In the genomic region with DNA sequence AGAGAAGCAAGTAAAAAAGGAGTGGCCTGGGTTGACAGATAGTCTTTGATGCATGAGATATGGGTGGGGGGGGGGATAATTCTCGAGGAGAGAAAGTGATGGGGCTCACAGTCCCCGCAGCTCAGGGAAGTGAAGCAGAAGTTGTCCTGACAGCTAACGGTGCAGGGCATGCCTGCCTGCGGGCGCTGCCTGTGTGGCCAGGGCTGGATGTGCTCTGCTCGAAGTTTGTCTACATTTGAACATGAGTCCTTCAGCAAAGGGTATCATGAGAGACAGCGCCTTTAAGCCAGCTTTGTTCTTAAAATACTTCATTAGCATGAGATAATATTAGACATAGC, we compare ENCODE assay signal across 9 mouse cellular contexts. TPM values are rescaled to one million over a fixed set of nuclear protein-coding genes. Genes with fewer than 3 reads are reported as not detected.
DNase-seq lines count a peak whose midpoint lies in the region; ATAC-seq and TF ChIP-seq lines count a peak whose summit lies in the region.
"Had no signal": no experiment of that assay in that cellular context is flagged by ENCODE, and none has a peak within 500 bp of the region (broad histone marks: within the 10 kb centered on the region; RNA-seq: fewer than 3 reads in every experiment).

No protein-coding gene starts in this region.

- WGBS in cerebellum, adult 2 months = 29% methylated on average over 7 of the region's 7 CpGs
- 39% methylated on average over 7 of the region's 7 CpGs for whole genome bisulfite sequencing in lung, embryonic 15.5 days
- WGBS in limb, embryonic 13.5 days = 53% methylated on average over 7 of the region's 7 CpGs
- 49% methylated on average over 7 of the region's 7 CpGs for WGBS in stomach, embryonic 14.5 days

- H3K27ac ChIP-seq in cerebellum, adult 2 months (ENCODE audit: insufficient read depth, low read length) = no peak overlapping the region
- H3K27ac ChIP-seq in lung, embryonic 15.5 days = no peak overlapping the region
- H3K27ac ChIP-seq in limb, embryonic 13.5 days = no peak overlapping the region
- no peak overlapping the region for H3K27ac ChIP-seq in stomach, embryonic 14.5 days (ENCODE audit: low read length)

- no peaks in the 10 kb centered on the region for H3K36me3 ChIP-seq in lung, embryonic 15.5 days
- no peaks in the 10 kb centered on the region for H3K36me3 ChIP-seq in limb, embryonic 13.5 days
- no peaks in the 10 kb centered on the region for H3K36me3 ChIP-seq in stomach, embryonic 14.5 days (ENCODE audit: control insufficient read depth, insufficient read depth, low read length)

- 0 out of 2 replicates have a peak, but pooled peaks cover 2% of the 10 kb centered on the region for H3K4me1 ChIP-seq in cerebellum, adult 2 months (ENCODE audit: control insufficient read depth, insufficient read depth, low read length)
- H3K4me1 ChIP-seq in lung, embryonic 15.5 days = no peaks in the 10 kb centered on the region
- H3K4me1 ChIP-seq in limb, embryonic 13.5 days = 0 out of 2 replicates have a peak, but pooled peaks cover 3% of the 10 kb centered on the region
- H3K4me1 ChIP-seq in stomach, embryonic 14.5 days (ENCODE audit: control insufficient read depth, insufficient read depth, low read length) = no peaks in the 10 kb centered on the region

- H3K27me3 ChIP-seq in cerebellum, adult 2 months (ENCODE audit: control insufficient read depth, insufficient read depth, low read length) = no peaks in the 10 kb centered on the region
- peaks cover 12% of the 10 kb centered on the region; the same call in 1 of the 2 replicates for H3K27me3 ChIP-seq in lung, embryonic 15.5 days
- H3K27me3 ChIP-seq in limb, embryonic 13.5 days = peaks cover 47% of the 10 kb centered on the region
- no peaks in the 10 kb centered on the region for H3K27me3 ChIP-seq in stomach, embryonic 14.5 days (ENCODE audit: control insufficient read depth, insufficient read depth, low read length)

- peak overlapping the region; percentile 55 for H3K4me2 ChIP-seq in lung, embryonic 15.5 days
- H3K4me2 ChIP-seq in limb, embryonic 13.5 days (replicated peaks) = peak overlapping the region; percentile 57
- H3K4me2 ChIP-seq in stomach, embryonic 14.5 days (replicated peaks; ENCODE audit: low read depth, low read length) = peak overlapping the region; percentile 42

- no peaks in the 10 kb centered on the region for H3K9me3 ChIP-seq in lung, embryonic 15.5 days
- no peaks in the 10 kb centered on the region for H3K9me3 ChIP-seq in limb, embryonic 13.5 days
- H3K9me3 ChIP-seq in stomach, embryonic 14.5 days (ENCODE audit: control insufficient read depth, low read depth, low read length) = no peaks in the 10 kb centered on the region

- no peak for ATAC-seq in lung, embryonic 15.5 days (ENCODE audit: borderline replicate concordance, extremely low read depth, low FRiP score, low TSS enrichment)
- no peak for ATAC-seq in limb, embryonic 13.5 days (ENCODE audit: low FRiP score, low read depth)
- ATAC-seq in stomach, embryonic 14.5 days (ENCODE audit: insufficient number of reproducible peaks, insufficient read depth, low FRiP score, low read depth) = no peak
- ATAC-seq: activated CD4-positive, CD25-positive, alpha-beta regulatory T cell, adult 4 months had no signal

- peak overlapping the region; percentile 69 for H3K4me3 ChIP-seq in cerebellum, adult 2 months (replicated peaks; ENCODE audit: insufficient read depth, low read depth, low read length)
- peak overlapping the region; percentile 30 for H3K4me3 ChIP-seq in lung, embryonic 15.5 days
- H3K4me3 ChIP-seq in limb, embryonic 13.5 days = peak overlapping the region; percentile 32
- H3K4me3 ChIP-seq in stomach, embryonic 14.5 days (ENCODE audit: low read depth, low read length) = 0 out of 2 replicates have a peak overlapping the region, but pooled peaks have one; percentile 13

- no peak for DNase-seq in cerebellum, adult 2 months
- no peak for DNase-seq in cerebellum, postnatal 4 days (ENCODE audit: low spot score in 2 of 2)
- DNase-seq in lung, postnatal 4 days = no peak
- DNase-seq in adrenal gland, postnatal 10 days = no peak
- no peak for DNase-seq in layer of hippocampus, adult 9-10 months (ENCODE audit: low spot score)

- TF ChIP-seq POLR2A in cerebellum, adult 2 months (IDR thresholded peaks at IDR 0.05; ENCODE audit: borderline replicate concordance, insufficient read depth, low read length) = no peak

- TF ChIP-seq CTCF in cerebellum, adult 2 months (IDR thresholded peaks at IDR 0.05; ENCODE audit: borderline replicate concordance, insufficient read depth, low read depth, low read length) = no peak

- H3K9ac ChIP-seq in lung, embryonic 15.5 days = no peak overlapping the region; the same call in 1 of the 2 replicates
- no peak overlapping the region for H3K9ac ChIP-seq in limb, embryonic 13.5 days
- no peak overlapping the region for H3K9ac ChIP-seq in stomach, embryonic 14.5 days (replicated peaks; ENCODE audit: low read depth, low read length)

RNA-seq across cellular contexts. Expression of gene Erich3, which starts 16.2 kb away (rescaled TPM):
- polyA plus RNA-seq in cerebellum, adult 2 months (2012; rRNA removed) = 10.2 and 11.7 TPM in 2 replicates
- polyA plus RNA-seq in lung, embryonic 15.5 days (2015; fragmentation: Nextera tagmentation; extraction: Ambion mirVana) = 0.16 and 0.18 TPM in 2 replicates
- polyA plus RNA-seq in limb, embryonic 13.5 days (2015; fragmentation: Nextera tagmentation; extraction: Ambion mirVana) = 0.14 and 0.20 TPM in 2 replicates
- 0.29 and 0.34 TPM in 2 replicates for polyA plus RNA-seq in stomach, embryonic 14.5 days (2014; fragmentation: Nextera tagmentation; extraction: Ambion mirVana)
- total RNA-seq in adrenal gland, postnatal 10 days (2021) = under 1 TPM; 0.55 to 0.60 TPM
- polyA plus RNA-seq: activated CD4-positive, CD25-positive, alpha-beta regulatory T cell, adult 4 months had no signal

RNA-seq across cellular contexts. Expression of gene Tyw3, which starts 50.5 kb away (rescaled TPM):
- 21.6 and 26.4 TPM in 2 replicates for polyA plus RNA-seq in cerebellum, adult 2 months (2012; rRNA removed)
- 13.5 and 16.0 TPM in 2 replicates for polyA plus RNA-seq in lung, embryonic 15.5 days (2015; fragmentation: Nextera tagmentation; extraction: Ambion mirVana)
- polyA plus RNA-seq in limb, embryonic 13.5 days (2015; fragmentation: Nextera tagmentation; extraction: Ambion mirVana) = 15.9 and 21.8 TPM in 2 replicates
- 15.3 and 16.0 TPM in 2 replicates for polyA plus RNA-seq in stomach, embryonic 14.5 days (2014; fragmentation: Nextera tagmentation; extraction: Ambion mirVana)
- total RNA-seq in adrenal gland, postnatal 10 days (2021) = 1 to 10 TPM; 5.3 to 5.7 TPM

RNA-seq across cellular contexts. Expression of gene Cryz, which starts 50.9 kb away (rescaled TPM):
- polyA plus RNA-seq in cerebellum, adult 2 months (2012; rRNA removed) = 12.9 and 17.1 TPM in 2 replicates
- polyA plus RNA-seq in lung, embryonic 15.5 days (2015; fragmentation: Nextera tagmentation; extraction: Ambion mirVana) = 15.9 and 16.8 TPM in 2 replicates
- polyA plus RNA-seq in limb, embryonic 13.5 days (2015; fragmentation: Nextera tagmentation; extraction: Ambion mirVana) = 22.1 and 22.7 TPM in 2 replicates
- polyA plus RNA-seq in stomach, embryonic 14.5 days (2014; fragmentation: Nextera tagmentation; extraction: Ambion mirVana) = 15.4 and 20.1 TPM in 2 replicates
- 10 to 100 TPM; 26.7 to 32.1 TPM for total RNA-seq in adrenal gland, postnatal 10 days (2021)

Comparison
In these comparisons a context has a peak if more than half of its experiments do, and no peak if none do; other contexts are left out.
1. H3K4me3 ChIP-seq: peak in every context shown above with its lines; median percentile 69 in cerebellum, adult 2 months; 32 in limb, embryonic 13.5 days; 30 in lung, embryonic 15.5 days; 13 in stomach, embryonic 14.5 days.